Mouse (Mus musculus) induced T-regulatory cell, adult 2 months (primary cell): ENCODE results near the gene Eef1e1.
"Not testable (repeated sequence)": the region's sequence is repeated elsewhere in the genome, so short reads cannot be mapped to it uniquely, and the experiment has no call there.

Experiments used
- DNase-seq: peaks from one replicate; pipeline ENCODE4 v3.0.0-alpha.2; 2012; ENCODE audit warnings: low read depth

Eef1e1 gene

DNA sequence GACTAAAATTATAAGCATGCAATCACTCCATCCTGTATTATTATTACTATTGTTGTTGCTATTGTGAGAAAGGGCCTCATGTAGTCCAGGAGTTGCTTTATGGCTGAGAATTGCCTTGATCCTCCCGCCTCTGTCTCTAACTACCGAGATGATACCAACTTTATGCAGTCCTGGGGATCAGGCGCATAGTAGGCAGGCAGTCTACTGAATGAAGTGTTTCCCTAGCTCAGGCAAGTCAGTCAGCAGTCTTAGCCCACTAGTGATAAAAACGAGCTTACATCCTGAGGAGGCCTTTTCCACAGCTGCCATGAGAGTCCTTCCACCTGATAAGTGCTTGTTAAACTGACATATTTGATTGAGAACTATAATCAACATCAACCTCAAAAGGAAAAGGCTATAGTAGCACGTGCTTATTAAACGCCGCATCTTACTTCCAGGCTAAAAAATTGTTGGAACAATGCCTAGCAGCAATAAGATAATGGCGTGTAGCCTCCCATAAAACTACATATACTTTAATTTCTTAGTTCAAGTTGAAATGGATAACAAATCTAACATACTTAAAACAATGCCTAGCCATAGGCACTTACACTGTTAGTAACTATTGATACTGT, 34.5 kb downstream of the Eef1e1 start:
- DNase-seq = no peak

DNA sequence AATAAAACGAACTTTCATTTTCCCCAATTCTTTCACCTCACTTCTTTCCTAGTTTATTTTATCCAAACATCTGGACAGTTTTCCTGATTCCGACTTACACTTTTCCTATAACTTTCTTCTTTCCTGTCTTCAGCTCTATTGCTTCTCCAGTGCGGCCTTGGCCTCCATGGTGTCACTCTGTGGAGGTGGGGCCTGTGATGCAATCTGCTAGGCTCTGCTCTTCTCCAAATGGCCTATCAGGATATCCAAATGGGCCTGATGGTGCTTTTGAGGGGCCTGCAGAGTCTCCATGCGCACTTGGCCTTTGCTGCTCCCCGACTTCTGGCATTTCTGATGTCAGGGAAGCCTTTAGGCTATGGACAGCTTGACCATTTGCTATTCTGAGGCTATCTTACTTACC, 35.6 kb downstream of the Eef1e1 start:
- DNase-seq = no peak

DNA sequence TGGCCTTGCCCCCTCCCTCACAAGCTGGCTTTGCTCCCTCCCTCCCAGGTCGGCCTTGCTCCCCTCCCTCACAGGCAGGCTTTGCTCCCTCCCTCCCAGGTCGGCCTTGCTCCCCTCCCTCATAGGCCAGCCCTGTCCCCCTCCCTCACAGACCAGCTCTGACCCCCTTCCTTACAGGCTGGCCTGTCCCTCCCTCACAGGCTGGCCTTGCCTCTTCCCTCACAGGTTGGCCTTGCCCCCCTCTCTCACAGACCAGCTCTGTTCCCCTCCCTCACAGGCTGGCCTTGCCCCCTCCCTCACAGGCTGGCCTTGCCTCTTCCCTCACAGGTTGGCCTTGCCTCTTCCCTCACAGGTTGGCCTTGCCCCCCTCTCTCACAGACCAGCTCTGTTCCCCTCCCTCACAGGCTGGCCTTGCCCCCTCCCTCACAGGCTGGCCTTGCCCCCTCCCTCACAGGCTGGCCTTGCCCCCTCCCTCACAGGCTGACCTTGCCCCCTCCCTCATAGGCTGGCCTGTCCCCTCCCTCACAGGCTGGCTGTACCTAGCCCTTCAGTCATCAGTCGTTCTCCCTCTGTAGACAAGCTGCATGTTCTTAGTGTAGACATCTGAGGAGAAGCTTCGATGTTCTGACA, 40.7 kb downstream of the Eef1e1 start:
- DNase-seq = not testable (repeated sequence)

DNA sequence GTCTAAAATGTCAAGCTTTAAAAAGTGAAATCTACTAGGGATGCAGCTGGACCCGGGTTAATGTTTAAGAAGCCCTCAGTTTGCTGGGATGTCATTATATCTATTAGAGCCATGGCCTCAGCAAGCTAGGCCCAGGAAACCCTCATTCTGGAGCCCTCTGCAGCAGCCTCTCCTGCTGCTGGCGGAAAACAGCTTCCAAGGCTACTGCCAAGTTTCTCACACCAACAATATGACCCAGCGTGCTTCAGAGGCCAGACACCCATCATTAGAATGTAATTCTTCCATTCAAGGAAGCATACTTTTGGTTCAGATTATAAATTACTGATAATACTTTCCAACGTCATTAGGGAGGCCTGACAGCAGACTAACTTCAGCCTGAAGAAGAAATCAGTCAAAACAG, 42.0 kb downstream of the Eef1e1 start:
- DNase-seq = no peak

DNA sequence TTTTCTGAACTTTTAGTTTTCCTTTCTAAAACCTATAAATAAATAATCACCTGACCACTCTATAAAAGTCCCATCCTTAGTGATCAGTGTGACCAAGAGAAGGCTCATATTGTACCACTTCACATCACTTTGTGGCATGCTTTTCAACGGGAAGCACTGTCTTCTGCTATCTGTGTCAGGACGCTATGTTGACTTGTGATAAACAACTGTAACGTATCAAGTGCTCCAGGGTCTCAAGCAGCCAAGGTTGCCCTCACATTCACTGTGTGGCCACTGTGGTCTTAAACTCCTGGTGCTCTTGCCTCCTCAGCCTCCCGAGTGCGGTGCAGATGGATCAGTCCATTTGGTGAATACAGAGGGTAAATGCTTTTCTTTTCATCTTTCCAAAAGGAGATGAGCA, 43.2 kb downstream of the Eef1e1 start:
- no peak for DNase-seq

DNA sequence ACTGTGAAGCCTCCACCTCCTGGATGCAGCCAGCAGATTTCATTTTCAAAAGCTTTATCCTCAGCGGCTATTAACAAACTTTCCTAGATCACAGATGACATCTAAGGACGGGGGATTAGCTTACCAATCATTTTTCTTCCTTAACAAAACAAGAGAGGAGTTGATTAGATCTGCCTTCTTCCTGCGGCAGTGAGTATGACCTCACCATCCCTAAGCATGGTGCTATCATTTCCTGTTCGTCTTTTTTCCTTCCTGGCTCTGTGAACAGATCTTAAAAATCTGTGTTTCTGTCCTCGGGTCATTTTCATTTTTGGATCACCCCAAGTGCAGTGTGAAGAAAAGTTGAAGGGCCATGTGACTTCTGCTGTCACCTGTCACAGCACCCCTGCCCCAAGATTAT, 44.6 kb downstream of the Eef1e1 start:
- DNase-seq = no peak

DNA sequence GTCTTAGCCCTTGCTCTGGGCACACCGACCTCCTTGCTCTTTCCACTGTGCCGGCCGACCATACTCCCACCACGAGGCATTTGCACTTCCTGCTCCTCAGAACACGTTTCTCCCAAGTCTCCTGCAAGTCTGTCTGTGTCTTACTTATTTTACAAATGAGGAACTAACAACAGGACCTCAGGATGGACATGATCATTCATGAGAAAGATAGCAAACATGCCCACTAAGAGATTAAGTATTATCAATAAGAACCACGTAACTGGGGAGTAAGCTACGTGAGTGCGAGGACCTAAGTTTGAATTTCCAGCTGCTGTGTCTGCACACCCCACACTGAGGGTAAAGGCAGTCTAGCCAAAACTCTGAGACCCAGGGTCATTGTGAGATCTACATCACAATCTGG, 45.3 kb downstream of the Eef1e1 start:
- no peak for DNase-seq

DNA sequence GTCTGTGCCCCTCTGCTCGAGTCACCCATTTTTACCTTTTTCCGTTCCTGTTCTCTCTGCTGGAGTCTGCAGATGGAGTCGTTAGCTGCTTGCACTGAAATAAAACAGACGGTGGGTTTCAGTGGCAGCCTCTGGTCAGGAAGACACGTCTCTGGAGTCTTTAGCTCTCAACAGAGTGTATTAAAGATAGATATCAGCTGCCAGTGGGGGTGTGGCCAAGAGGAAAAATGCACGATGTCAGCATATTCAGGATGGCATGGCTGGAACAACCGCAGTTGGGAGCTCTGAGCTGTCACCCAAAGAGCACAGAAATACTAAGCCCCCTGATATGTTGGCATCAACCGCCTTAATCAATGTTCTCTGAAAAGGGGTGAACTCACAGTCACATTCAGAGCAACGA, 46.2 kb downstream of the Eef1e1 start:
- DNase-seq = no peak

DNA sequence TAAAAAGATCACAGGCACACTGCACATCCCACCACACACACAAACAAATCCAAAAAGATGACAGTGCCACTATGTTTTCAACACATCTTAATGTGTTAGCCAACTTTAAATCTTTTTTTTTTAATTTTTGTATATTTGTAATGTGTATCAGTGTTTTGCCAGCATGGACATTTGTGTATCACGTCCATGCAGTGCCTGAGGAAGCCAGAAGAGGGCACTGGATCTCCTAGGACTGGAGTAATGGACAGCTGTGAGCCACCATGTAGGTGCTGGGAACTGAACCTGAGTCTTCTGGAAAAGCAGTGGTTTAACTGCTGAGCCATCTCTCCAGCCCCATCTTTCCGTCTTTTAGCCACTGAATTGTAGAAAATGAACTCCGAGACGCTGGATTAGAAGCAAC, 46.7 kb downstream of the Eef1e1 start:
- no peak for DNase-seq

DNA sequence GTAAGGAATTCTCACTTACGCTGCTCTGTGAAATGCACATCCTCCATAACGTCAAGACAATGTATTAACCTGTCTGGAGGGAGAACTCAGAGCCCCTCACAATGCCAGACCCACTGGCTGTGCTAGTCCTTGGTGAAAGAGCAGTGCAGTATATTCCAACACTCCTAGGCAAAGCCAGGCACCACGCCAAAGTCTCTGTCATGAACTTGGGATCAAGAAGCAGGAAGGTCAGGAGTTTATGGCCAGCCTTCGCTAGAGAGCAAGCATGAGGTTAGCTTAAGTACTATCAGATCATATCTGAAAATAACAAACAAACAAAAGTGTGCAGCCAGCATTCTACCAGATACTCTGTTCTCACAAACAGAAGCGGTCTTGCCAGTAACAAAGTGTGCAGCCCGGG, 48.5 kb downstream of the Eef1e1 start:
- no peak for DNase-seq

DNA sequence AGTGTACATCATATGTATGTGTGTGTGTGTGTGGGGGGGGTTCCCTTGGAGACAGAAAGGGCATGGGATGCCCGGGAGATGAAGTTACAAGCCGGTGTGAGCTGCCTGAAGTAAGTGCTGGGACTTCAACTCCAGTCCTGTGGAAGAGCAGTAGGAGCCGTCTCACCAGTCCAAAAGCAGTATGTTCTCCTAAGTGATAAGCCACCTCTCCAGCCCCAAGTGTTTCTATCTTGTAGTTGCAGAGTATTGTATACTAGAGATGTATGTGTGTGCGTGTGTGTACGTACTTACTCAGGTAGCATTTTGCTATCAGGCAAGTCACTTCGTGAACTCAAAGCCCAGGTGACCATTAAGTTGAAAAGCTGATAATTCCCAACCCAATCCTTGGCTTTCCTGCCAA, 51.7 kb downstream of the Eef1e1 start:
- DNase-seq = no peak

DNA sequence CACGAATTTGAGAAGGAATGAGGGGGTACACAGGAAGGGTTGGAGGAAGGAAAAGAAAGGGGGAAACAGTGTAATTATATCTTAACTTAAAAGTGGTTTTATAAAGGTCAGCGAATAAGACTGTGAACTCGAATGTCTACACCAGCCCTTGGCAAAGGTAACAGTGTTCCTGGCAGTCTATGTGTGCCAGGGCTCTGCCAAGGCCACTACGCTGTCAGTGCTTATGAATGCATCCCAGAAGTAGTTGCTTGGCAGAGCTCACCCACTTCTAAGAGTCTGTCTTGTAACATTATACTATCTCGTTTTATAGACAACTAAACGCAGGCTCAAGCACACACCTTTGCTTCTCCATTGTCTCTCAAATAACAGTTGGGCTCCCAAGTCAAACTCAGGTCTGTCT, 53.5 kb downstream of the Eef1e1 start:
- DNase-seq = no peak

DNA sequence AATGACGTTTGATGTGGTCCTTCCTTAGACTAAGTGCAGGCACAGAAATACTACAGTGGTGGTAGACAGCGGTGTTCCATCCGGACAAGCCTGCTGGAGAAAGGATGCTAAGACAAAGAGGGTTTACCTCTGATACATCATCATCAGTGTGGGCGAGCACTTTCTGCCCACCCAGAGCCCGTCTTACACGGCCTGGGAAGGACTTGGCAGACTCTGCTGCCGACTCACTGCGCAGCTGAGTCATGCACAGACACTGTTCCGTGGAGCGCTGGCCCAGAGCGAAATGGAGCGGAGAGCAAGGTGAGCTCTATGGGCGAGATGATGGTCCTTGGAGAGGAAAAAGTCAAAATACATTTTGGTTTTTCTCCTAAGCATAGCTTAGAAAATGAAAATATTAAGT, 55.9 kb downstream of the Eef1e1 start:
- no peak for DNase-seq

DNA sequence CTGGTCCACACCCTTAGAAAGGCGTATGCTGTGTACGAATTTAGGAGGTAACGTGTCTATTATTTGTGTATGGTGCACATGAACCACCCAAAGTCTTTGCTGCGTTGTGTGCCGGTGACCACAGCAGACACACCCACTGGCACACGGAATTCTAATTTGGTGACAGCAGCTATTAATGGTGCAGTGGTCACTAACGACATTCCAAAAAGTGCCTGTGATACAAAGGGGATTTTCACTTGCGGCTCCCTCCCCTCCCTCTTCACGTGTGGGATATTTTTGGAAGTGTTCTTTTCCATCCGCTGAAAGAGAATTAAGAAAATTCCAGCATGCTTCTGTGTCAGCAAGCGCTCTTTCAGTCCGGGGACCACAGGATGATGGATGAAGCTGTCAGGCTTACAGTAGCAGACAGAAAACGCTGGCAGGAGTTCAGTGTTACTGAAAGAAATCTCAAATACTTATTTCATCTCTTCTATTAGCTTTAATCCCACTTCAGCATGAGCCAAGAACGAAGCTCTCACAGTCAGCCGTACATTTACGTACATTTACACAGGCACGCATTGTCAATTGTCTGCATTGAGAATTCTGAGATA, 56.5 kb downstream of the Eef1e1 start:
- no peak for DNase-seq

DNA sequence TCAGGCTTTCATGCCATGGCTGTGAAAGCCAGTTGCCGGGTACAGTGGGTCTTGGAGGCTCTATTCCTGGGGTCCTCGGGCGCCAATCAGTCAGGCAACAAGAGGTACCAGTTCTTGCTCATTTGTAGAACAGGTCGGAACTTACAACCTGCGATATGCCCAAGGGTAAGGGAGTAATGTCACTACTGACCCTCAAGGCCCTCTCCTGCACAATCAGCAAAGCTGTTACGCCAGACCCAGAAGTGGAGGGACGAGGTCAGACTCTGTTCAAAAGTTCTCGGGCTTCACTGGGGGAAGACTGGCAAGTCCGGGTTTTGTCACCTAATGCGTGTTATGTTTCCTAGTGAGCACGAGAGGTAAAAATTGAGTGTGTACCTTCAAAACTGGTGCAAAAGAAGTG, 58.0 kb downstream of the Eef1e1 start:
- no peak for DNase-seq

DNA sequence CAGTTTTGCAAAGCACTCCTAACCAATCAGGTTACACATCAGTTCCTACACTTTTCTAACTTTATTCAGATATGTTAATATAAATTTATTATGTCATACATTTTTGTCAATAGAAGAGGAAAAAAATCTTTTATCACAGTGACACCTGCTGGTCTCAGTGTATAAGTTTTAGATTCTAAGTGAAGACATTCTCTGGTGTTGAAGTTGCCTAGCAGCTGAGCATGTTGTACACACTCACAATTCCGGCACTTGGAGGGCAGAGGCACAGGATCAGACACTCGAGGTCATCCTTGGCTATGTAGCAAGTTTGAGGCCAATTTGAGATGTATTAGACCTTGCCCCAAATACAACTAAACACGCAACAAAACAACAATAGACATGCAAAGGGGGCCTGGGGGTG, 61.8 kb downstream of the Eef1e1 start:
- DNase-seq = peak; percentile 21

DNA sequence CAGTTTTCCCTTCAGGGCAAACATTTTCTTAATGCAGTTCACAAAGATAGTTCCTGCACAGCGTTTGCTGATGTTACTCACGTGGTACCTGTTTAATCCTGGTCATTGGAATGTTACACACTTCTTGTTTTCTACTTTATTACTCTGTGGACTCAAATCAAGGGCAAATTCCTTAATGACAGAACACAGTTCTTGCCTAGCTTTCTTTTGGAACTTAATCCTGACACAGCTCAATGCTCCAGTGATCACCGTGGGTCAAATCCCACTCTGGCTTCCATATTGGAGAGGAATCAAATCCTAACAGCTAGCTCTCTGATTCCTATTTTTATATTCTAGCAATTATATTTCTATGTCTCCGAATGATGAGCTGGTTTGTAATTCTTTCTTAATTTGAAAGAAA, 62.4 kb downstream of the Eef1e1 start:
- no peak for DNase-seq
